Mouse (Mus musculus) activated CD4-positive, CD25-positive, alpha-beta regulatory T cell, adult 4 months (primary cell): ENCODE measurements around the gene Gm20388. TPM values are rescaled to one million over a fixed set of nuclear protein-coding genes. Genes with fewer than 3 reads are reported as not detected.

Source experiments
- ATAC-seq: one replicate; pipeline ENCODE4 v1.8.0; 2017
- polyA plus RNA-seq, 2 experiments: library from polyadenylated mRNA; unstranded; fragments of 100-300 nt; shearing (Covaris generic); gene quantifications; one replicate each; pipeline ENCODE4 v1.2.1; 2017

Gm20388 gene
- polyA plus RNA-seq, 2 experiments from 2014 or later: 9.9 to 12.3 TPM

DNA sequence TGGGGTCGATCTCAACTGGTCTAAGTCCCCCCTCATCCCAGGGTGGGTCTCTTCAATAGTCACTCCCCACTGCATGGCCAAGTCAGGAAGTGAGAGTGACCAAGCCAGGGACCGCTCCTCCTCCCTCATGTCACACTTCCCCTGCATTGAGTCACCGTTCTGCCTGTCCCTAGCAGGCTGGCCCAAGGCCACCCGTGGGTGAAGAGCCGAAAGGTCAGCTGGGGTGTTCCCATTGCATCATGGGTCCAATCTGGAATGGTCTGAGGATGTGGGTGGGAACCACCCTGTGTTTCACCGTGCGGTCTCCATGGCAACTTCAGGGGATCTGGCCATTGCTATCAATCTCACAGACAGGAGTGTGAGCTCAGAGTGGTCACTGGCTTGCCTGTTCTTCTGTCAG is 1338.2 kb downstream of the Gm20388 start:
- no peak for ATAC-seq

DNA sequence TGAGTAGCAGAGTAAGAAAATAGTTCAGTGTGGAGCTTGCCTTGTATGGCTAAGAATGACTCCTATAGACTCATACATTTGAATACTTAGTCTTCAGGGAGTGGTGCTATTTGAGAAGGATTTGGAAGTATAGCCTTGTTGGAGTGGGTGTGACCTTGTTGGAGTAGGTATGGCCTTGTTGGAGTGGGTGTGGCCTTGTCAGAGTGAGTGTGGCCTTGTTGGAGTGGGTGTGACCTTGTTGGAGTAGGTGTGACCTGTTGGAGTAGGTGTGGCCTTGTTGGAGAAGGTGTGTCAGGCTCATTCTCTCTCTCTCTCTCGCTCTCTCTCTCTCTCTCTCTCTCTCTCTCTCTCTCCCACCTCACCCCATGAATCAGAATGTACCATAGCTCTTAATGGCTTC is 1338.8 kb downstream of the Gm20388 start:
- no peak for ATAC-seq

DNA sequence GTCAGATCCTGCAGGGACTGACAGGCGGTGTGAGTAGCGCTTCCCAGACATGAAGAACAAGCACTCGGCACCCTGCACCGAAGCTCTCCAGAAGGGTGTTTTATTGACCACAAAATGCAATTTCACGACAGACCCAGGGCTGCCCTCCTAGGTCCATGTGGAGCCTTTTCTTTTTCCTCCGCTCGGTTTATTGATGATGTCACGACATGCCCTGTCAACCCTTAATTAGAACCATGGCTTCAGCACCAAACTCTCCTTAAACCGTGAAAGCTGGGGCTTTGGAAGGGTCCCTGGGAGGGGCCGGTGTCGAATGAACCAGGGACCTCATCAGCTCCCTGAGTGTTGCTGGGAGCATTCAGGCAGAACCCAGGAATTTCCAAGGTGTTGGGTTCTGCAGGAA is 1340.4 kb downstream of the Gm20388 start:
- no peak for ATAC-seq

DNA sequence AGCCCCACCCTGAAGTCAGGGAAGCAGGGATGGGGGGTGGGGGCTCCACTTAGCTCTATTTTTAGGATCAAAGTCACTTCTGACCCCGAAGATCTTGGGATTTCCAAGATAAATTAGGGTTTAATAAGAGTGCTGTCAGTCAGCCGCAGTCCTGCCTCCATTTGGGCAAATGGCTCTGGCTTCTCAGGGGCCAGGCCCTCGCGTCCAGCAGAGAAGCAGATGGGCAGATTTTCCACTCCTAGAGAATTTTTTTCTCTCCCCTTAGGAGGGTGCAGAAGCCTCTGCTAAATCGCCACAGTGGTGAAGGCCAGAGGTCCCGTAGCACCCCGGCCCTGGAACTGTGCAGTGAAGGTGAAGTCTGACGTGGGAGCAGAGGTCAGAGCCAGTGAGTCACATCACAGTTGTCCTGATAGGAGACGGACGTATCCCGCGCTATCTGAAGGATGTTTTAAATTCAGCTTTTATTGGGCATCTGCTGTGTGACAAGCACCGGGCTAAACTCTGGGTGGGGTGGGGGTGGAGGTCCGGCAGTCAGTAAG is 1345.2 kb downstream of the Gm20388 start:
- no peak for ATAC-seq

DNA sequence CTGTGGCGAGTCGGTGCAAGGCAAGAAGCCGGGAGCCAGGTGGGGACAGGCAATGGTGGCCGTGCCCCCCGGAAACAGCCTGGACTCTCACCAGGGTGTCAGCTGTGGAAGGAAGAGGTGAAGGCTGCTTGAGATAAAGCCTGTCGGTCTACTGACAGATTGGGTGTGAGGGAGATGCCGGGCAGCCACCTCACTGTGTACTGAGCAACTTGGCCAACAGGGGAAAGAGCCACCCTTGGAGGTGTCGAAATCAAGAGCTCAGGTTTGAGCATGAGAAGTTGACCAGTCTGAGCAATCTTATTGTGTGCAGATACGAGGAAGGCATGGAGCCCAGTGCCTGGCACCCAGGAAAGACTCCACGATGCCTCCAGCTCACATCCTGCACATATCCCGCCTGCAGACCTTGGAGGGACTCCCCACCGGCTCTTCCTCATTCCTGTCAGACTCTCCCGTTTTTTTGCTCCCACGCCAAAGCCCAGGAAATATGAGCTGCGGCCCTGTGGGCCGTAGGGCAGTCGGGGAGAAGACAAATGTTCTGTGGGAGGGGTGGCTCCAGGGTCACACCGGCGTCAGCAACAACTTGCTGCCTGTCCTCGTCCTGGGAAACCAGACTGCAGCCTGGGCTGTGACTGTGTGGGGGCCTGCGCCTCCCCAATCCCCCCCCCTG is 1347.6 kb downstream of the Gm20388 start:
- ATAC-seq: no peak

DNA sequence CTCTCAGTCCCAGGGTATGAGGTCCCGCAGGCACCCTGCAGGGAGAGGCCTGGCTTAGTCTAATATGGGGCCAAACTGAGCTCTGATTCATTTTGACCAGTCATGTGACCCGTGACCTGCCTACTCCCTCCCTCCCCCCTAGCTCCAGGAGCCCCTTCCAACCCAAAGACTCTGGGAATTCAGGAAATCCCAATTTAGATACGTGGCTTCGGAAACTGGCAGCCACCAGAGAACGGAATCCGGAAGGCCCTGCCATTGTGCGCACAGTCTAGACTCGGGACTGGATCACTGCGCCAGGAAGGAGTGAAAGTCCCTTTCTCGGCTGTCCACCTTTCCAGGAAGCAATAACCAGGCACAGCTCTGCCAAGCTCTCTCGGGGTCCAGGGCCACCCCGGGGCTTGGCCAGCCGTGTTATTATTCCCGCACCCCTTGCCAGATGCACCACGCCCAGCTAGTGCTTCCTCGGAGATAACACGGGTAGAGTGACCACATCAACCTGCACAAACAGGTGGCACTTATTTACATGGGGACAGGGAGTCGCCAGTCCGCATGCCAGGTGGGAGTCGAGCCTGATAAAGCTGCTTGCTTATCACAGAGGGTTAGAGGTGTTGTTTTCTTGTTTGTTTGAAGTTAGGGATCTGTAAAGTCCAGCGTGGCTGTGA is 1352.2 kb downstream of the Gm20388 start:
- no peak for ATAC-seq

DNA sequence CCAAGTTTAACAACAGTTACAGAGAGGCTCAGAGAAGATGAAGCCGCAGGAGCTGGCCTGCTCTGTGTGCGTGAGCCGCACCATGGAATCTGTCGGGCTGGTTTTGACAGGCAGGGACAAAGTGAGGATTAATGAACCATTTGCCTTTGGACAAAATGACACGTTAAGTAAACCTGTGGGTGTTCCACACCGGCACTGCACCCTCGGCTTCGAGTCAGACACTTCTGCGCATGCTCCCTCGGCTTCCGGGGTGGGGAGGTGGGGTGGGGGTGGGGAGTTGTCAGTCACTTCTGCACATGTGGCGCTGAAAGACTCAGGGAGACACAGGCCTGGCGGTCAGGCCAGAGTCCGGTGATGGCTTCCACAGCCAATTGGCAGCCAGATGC is 1352.7 kb downstream of the Gm20388 start:
- ATAC-seq: no peak

DNA sequence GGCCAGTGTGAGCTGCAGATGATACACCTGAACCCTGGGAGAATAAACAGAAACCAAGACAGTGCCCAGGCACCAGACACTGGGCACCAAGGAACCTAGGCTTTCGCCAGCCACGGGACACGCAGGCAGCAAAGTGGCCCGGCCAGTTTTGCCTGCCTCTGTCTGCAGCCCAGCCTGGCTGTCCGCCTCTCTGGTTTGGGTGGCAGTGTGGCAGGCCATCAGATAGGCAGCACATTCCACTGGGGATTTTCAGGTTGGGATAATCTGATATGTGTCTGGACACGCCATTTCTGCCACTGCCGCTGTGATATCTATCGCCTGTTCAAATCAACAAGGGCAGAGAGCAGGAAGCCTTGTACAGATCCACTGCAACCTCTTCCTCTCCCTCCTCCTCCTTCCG is 1353.6 kb downstream of the Gm20388 start:
- no peak for ATAC-seq

DNA sequence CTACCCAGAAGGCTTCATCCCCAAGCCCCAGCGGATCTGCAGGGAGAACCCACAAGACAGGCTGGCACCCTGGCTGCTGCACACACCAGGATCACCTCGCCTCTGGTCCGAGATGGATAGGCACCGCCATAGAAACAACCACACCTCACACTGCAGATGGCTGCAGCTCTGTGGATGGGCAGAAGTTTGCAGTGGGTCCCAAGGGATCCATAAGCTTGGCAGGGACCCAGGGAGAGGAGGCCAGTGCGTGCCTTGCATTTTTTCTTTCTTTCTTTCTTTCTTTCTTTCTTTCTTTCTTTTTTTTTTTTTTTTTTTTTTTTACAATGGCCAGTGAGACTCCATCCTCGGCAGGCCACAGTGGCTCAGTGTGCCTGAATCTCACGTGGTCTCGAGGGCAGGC is 1360.9 kb downstream of the Gm20388 start:
- no peak for ATAC-seq

DNA sequence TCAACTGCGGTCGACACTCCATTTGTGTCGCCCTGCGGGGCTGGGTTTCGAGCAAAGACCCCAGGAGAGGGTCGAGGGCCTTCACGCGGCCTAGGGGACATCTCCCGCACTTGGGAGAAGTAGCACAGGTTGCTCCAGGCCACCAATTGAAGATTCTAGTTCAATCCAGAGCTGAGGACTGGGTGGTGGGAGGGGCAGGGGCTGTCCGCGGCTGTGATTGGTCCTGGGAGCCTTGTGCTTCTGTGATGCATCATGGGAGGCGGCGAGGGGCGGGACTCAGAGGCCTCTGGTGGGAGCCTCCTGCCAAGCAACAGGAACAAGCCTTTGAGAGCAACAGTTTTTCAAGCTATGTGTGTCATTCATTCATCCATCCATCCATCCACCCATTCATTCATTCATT is 1362.6 kb downstream of the Gm20388 start:
- no peak for ATAC-seq

DNA sequence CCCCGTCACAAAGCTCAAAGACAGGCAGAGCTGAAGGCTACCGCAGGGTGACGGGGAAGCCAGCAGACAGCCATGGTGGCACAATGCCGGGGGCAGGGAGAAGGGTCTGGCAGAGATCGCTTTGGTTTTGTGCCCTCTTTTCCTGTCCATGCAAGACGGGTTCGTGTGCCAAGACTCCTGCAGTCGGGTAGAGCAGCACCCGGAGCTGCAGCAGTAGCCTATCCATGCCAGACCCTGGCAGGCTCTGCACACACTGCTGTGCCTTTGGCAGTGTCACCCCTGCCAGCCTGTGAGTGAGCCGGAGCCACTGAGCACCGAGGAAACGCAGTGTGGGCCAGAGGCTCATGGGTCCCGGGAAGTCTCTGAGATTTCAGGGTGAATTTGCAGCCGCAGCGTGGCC is 1363.0 kb downstream of the Gm20388 start:
- no peak for ATAC-seq

DNA sequence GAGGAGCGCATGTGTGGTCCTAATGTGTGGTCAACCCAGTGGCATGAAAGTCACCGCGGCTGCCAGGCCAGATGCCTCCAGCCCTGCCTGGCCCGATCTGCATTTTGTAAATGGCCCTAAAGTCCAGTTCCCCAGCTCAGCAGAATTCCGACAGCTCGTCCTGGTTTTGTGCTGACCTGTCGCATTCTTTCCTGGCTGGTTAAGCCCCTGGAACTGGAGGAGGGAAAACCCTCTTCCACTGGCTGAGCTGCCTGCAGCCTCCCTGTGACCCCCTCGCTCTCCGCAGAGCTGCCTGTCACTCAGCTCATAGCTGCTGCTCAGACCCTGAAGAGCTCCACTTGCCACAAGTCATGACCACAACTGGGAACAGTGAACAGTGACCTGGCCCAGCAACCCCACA is 1369.8 kb downstream of the Gm20388 start:
- ATAC-seq: no peak

DNA sequence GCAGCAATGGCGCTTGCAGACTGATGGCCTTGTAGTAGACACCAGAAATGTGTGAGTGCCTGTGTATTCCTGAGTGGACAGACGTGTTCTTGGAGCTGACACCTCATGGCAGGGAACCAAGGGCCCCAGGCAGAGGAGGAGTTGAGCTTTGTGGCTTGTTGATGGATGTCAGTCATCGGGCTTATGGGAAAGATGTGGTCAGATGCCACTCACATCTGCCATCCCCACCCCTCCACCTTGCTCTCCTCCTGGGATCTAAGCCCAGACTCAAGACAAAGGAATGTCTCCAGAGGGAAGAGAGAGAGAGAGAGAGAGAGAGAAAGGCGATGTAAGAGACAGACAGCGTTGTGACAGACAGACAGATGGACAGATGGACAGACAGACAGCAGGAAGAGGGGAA is 1378.7 kb downstream of the Gm20388 start:
- ATAC-seq: no peak

DNA sequence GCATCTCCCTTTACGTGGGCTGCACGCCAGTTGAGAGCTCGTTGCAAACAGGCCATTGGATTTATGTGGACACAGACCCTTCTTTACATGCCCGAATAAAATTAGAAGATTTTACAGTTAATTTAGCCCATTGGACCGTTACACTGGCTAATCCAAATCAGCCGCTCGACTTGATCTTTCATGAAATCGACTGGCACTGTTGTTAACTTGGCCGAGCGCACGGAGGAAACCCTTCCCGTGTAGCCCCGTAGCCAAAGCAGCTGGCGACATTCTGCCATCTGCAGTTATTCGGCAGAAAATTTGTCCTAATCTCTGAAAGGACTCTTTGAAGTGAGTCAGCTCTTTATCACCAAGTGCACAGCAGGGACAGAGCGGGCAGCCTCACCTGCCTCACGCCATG is 1379.9 kb downstream of the Gm20388 start:
- ATAC-seq: no peak

DNA sequence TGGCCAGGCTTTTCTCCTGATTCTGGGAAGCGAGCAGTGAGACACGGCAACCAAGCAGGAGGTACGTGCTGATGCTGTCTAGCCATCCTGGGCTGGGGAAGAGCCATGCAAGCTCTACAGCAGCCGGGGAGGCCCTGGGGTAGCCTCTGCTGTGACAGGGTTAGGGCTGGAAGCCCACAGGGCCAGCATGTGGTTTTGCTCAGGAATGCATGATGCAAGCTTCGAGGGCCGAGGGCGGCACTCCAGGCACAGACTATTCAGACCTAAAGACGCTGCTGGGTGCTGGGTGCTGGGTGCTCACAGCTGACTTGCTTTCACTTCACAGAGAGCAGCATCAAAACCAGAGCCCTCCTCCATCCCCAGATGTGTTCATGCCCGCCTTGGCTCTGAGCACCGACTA is 1382.8 kb downstream of the Gm20388 start:
- no peak for ATAC-seq

DNA sequence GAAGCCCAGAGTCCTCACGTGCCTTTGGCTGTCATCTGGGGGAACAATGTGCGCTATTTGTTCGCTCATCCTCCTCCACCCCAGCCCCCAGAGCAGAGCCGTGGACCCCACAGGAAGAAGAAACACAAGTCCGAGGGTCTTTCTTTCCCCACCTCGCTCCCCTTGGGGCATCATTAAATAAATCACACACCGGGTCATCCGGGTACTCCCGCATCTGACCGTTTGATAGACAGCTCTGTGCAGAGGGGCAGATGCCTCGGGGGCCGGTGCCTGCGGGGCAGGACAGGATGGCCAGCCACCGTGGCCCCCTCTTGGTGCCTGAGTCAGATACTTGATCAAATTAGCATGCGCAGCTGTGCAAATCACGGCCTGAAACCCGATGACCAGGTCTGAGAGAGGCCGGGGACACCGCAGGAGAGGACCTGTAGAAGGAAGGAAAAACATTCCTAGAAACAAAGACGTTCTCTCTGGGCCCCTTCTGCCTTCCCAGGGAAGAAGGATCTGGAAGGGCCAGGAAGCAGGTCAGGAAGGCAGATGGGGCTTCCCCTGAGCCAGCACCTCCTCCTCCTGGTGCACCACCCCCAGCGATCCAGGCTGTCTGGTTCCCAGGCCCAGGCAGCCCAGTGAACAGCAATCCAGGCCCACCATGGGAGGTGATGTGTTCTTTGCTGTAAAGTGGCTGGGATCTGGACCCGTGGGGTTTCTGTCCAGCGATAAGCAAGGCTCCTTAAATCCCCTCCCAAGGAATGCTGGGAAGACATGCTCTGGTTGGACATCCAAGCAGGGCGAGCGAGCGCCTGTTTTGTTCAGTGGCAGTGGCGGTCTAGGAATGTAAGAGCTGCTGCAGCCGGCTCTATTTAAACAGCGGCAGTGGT is 1383.8 kb downstream of the Gm20388 start:
- no peak for ATAC-seq

DNA sequence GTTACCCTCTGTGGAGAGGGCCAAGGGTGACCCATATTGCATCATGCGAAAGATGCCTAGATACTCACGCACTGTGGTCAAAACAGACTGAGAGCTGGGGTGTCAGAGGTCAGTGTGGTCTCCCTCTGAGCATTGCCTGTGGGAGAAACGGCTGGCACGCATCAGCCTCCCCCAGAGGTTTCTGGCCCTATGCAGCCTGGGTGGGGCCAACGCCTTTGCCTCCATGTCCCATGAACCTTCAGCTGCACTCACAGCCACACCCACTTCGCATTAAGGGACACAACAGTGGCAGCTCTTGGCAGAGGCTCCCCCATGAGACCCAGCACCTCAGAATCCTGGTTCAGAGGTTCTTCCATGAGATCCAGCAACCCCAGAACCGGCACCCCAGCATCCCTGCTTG is 1385.4 kb downstream of the Gm20388 start:
- ATAC-seq: no peak

DNA sequence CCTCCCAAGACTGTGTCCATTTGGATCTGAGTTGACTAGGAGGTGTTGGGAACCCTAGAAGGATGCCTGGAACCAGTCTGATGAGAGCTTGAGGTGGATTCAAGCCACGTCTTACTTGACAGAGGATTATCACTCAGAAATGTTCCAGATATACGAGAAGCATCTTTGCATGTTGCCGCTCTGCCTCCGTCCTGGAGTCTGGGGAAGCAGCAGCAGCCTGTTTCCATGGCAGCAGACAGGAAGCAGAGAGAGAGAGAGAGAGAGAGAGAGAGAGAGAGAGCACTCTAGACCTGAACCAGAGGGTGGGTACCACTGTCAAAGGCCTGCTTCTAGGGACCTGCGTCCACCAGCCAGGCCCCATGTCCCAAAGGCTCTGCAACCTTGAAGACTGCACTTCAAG is 1386.0 kb downstream of the Gm20388 start:
- ATAC-seq: no peak

DNA sequence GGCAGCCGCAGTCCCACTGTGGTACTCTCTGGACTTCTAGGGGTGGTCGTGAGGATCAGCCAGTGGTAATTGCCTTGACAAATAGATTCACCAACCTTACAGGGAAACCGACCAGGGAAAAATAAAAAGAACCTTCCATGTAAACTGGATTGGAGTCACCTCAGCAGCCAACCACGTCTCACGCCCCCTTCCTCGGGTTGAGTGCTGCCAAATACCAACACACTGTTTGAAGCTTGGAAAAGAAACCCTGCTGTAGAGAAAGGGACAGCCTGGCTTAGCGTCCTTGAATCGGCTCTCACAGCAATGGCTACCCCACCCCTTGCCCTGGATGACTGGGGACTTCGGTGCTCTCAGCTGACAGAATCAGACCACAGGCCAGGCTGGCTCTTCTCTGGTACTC is 1386.7 kb downstream of the Gm20388 start:
- no peak for ATAC-seq

DNA sequence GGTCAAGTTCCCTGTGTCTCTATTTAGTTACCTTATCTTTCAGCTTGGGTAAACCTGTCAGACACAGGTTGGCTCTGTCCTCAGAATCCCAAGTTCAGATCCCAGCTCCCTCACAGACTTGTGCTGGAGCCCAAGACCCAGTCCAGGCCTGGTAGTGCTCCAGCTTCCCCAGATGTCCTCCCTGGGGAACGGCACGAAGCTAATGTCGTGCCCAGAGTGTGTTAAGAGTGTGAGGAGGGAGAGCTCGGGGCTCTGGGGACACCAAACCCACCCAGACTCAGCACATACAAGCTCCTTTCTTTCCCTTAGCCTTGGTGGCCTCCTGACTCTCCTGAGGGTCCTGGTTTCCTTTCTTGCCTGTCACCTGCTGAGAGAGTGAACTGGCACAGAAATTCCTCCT is 1389.4 kb downstream of the Gm20388 start:
- ATAC-seq: no peak

DNA sequence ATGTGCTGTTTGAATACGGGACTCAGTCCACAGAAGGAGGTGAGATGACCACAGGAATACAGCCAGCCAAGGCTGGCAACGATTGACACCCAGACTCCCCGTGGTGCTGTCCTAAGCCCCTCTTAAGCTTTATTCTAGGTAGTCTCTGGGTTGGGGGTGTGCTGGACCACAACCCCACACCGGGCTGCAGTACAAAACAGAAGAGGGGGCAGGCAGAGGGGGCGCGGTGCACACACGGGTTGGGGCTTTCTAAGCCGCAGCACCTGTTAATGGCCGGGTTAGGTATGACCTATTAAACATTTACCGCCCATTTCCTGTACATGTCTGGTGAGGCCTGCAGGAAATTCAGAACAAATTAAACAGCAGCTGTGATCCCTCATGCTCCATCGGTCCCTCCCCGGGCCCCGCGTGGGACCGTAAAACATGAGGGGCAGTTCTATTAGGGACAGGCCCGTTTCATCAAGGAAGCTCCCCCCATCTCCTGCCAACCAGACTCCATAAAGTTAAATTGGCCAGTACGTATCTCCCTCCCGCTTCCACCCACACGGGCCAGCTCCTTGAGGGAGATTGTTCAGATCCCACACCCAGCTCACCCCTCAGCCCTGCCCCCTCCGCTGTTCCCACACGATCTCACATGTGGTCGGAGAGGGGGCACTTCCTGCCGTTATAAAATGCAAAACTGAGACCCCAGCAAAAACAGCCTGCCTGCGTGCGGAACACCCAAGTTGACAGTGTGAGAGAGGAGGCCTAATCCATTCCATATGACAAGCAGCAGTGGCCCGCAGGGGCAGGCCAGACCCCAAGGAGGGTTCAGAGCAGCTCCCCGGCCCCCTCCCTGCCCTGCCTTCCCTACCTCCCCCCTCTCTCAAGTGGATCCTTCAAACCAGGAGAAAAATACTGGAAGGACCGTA is 1390.1 kb downstream of the Gm20388 start:
- ATAC-seq: peak; percentile 73

DNA sequence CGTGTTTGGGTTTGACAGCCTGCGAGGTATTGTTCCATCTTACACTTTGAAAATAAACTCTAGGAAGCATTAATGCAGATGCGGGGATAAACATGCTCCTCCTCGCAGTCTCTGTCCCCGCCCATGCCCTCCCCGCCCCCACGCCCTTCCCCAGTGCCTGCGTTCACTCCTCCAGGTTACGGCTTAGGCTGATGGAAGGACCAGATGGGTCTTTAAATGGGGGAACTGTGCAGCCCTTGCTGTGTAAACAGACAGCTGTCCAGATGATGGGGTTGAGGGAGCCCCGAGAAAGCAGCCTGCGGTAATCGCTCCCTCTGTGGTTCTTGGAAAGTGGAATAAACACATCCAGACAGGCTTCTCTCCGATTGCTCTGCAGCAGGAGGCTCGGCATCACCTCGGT is 1390.8 kb downstream of the Gm20388 start:
- ATAC-seq: no peak
